Mouse (Mus musculus): ENCODE data around the gene Dhdh. TPM values are rescaled to one million over a fixed set of nuclear protein-coding genes. Genes with fewer than 3 reads are reported as not detected.
"Not testable (repeated sequence)": the region's sequence is repeated elsewhere in the genome, so short reads cannot be mapped to it uniquely, and the experiment has no call there.

The Dhdh gene
- total RNA-seq (2021): 10 to 100 TPM in 1 of 2 experiments, 1 to 10 TPM in 1; 7.9 to 13.1 TPM
- long read RNA-seq, experiment 1: 0 reads
- long read RNA-seq, experiment 2, full-length matches to known transcripts: 1 of 5 reads
- long read RNA-seq, experiment 2, partial matches to known transcripts: 0 of 5 reads
- long read RNA-seq, experiment 2, other reads (novel, unspliced or antisense): 4 of 5 reads

GRCm38 (mm10) chr7:45488293-45489204 lies at the start of gene Dhdh:
TSS of gene Dhdh (minus strand) at chr7:45488805.
- DNase-seq: peak; percentile 79 to 88

- DNase-seq: no peak
Measured at GRCm38 (mm10) chr7:45537602-45538001, 49.0 kb upstream of the Dhdh start.

- no peak for DNase-seq
Measured at GRCm38 (mm10) chr7:45535676-45536075, 47.1 kb upstream of the Dhdh start.

GRCm38 (mm10) chr7:45530643-45531042 lies 42.0 kb upstream of the Dhdh start:
- peak; percentile 50 for DNase-seq

- DNase-seq: peak; percentile 51 to 58
Measured at GRCm38 (mm10) chr7:45529461-45529860, 40.9 kb upstream of the Dhdh start.

- DNase-seq: not testable (repeated sequence)
Measured at GRCm38 (mm10) chr7:45527169-45527568, 38.6 kb upstream of the Dhdh start.

- peak; percentile 46 to 51 for DNase-seq
Measured at GRCm38 (mm10) chr7:45526474-45527120, 38.0 kb upstream of the Dhdh start.

- peak; percentile 97 to 99 for DNase-seq
Measured at GRCm38 (mm10) chr7:45525809-45526473, 37.3 kb upstream of the Dhdh start, which contains the start of the genes Ppp1r15a and Plekha4. TSS of gene Ppp1r15a (minus strand) at chr7:45526268. TSS of gene Plekha4 (plus strand) at chr7:45526330.

GRCm38 (mm10) chr7:45524841-45525621 lies 36.4 kb upstream of the Dhdh start:
- peak; percentile 77 to 82 for DNase-seq

GRCm38 (mm10) chr7:45523678-45524170 lies 35.1 kb upstream of the Dhdh start:
- no peak for DNase-seq

GRCm38 (mm10) chr7:45522957-45523676 lies 34.5 kb upstream of the Dhdh start:
- peak in 1 of 2 experiments; percentile 33 for DNase-seq

GRCm38 (mm10) chr7:45522194-45522752 lies 33.7 kb upstream of the Dhdh start:
- no peak for DNase-seq

- peak; percentile 93 to 94 for DNase-seq
Measured at GRCm38 (mm10) chr7:45521728-45522184, 33.2 kb upstream of the Dhdh start.

- no peak for DNase-seq
Measured at GRCm38 (mm10) chr7:45520605-45521004, 32.0 kb upstream of the Dhdh start.

- no peak for DNase-seq
Measured at GRCm38 (mm10) chr7:45519345-45520120, 30.9 kb upstream of the Dhdh start.

- no peak for DNase-seq
Measured at GRCm38 (mm10) chr7:45518618-45519017, 30.0 kb upstream of the Dhdh start.

- not testable (repeated sequence) for DNase-seq
Measured at GRCm38 (mm10) chr7:45516846-45517245, 28.2 kb upstream of the Dhdh start.

GRCm38 (mm10) chr7:45515436-45515835 lies 26.8 kb upstream of the Dhdh start:
- DNase-seq: no peak

- no peak for DNase-seq
Measured at GRCm38 (mm10) chr7:45514411-45514810, 25.8 kb upstream of the Dhdh start.

All from heart, adult 18-20 months (tissue).